Mouse (Mus musculus) gastrocnemius, postnatal 14 days (tissue): ENCODE data around the gene Pigv. TPM values are rescaled to one million over a fixed set of nuclear protein-coding genes. Genes with fewer than 3 reads are reported as not detected.
"Not testable (repeated sequence)": the region's sequence is repeated elsewhere in the genome, so short reads cannot be mapped to it uniquely, and the experiment has no call there.

ENCODE experiments used
- DNase-seq: peaks from one replicate; pipeline ENCODE4 v3.0.0; 2021; ENCODE audit warnings: mixed read lengths
- intact Hi-C: fragments of 180-260 bp; cut with DNase I; formaldehyde crosslinking; loops from one replicate; pipeline ENCODE4 v1.15.1; 2025; ENCODE audit warnings: low total_unique reads
- total RNA-seq, 2 experiments: library from RNA; stranded (reverse); gene quantifications; 2 replicates each; pipeline ENCODE4 v1.2.3; 2021

Pigv gene
- total RNA-seq, 2 experiments from 2014 or later: 9.4 to 9.9 TPM

DNA sequence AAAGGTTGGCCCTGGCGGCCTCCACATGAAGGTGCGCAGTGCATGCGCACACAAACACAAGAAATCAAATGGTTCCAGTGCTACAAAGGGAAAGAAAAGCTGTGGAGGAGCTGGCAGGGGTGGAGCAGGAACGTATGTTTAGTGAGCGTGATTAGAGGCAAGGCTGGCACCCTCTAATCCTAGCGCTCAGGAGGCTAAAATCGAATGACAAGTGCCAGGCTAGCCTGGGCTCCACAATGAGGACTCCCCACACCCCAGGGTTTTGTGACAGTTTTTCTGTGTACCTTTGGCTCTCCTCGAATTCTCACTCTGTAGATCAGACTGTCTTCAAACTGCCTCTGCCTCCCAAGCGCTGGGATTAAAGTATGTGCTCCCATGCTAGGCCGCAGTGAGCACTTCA, 19.7 kb downstream of the Pigv start:
- no peak for DNase-seq
- intact Hi-C loops: no loop called here

GRCm38 (mm10) chr4:133651986-133652385, 20.5 kb downstream of the Pigv start:
- intact Hi-C loops: no loop called here

DNA sequence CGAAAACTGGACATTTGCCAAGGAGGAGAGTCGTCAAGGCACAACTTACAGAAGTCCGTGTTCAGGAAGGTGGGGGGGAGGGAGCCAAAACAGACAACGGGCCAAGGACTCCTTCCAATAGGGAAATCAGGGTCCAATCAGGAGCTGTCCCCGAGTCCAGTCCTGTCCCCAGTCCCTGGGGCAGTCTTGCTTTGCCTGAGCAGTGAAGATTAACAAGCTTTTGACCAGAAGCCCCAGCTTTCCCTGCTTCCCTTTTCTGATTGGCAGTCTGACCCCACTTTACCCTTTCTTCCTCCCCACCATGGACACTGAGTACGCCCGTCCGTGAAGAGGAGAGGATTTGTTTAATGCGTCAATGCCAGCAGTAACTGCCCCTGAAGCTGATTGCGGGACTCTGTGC, 21.0 kb downstream of the Pigv start:
- intact Hi-C loops: no loop called here

More at GRCm38 (mm10) chr4:133651986-133652385, 20.5 kb downstream of the Pigv start:
- DNase-seq: no peak

GRCm38 (mm10) chr4:133649989-133650699, 22.3 kb downstream of the Pigv start, which contains the start of gene Zdhhc18:
Gene Zdhhc18 (minus strand): TSS chr4:133650154.
- peak; percentile 78 for DNase-seq
- intact Hi-C loops: loop anchor here (5.0 kb wide), 1 partner anchor 53 kb away; no protein-coding TSS in a partner anchor

More for the DNA sequence above, 21.0 kb downstream of the Pigv start:
- DNase-seq: no peak

DNA sequence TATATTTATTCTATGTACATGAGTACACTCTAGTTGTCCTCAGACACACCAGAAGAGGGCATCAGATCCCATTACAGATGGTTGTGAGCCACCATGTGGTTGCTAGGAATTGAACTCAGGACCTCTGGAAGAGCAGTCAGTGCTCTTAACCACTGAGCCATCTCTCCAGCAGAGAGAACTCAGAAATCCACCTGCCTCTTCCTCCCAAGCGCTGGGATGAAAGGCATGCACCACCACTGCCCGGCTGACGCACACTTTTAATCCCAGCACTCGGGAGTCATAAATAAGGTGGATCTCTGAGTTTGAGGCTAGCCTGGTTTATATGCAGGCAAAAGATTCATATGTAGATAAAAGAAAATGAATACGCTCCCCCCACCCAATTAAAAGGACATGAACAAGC, 23.0 kb downstream of the Pigv start:
- intact Hi-C loops: loop anchor here (5.0 kb wide), 1 partner anchor 52 kb away; no protein-coding TSS in a partner anchor
- DNase-seq: not testable (repeated sequence)

DNA sequence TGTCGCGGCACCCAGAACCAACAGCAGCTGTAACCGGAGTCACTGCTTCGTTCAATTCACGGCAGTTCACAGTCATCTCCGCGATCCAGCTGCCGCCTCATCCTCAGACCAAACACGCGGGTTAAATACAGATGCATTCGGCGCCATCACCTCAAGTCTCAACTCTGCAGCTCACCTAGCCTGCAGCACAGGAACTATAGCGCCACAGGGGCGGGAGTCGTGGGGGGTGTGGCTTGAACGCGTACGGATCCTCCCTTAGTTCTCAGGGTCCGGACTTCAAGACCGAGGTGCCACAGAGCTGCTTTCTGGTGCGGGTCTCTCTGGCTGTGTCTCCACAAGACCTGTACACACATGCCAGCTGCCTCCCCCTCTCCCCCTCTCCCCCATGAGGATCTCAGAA, 26.8 kb downstream of the Pigv start:
- no peak for DNase-seq
- intact Hi-C loops: loop anchor here (5.0 kb wide), 1 partner anchor 48 kb away; no protein-coding TSS in a partner anchor

GRCm38 (mm10) chr4:133645195-133645594, 27.3 kb downstream of the Pigv start:
- no peak for DNase-seq
- intact Hi-C loops: loop anchor here (5.0 kb wide), 1 partner anchor 48 kb away; no protein-coding TSS in a partner anchor

- DNase-seq: no peak
- intact Hi-C loops: no loop called here
Measured at GRCm38 (mm10) chr4:133634043-133634410, 38.4 kb downstream of the Pigv start.

DNA sequence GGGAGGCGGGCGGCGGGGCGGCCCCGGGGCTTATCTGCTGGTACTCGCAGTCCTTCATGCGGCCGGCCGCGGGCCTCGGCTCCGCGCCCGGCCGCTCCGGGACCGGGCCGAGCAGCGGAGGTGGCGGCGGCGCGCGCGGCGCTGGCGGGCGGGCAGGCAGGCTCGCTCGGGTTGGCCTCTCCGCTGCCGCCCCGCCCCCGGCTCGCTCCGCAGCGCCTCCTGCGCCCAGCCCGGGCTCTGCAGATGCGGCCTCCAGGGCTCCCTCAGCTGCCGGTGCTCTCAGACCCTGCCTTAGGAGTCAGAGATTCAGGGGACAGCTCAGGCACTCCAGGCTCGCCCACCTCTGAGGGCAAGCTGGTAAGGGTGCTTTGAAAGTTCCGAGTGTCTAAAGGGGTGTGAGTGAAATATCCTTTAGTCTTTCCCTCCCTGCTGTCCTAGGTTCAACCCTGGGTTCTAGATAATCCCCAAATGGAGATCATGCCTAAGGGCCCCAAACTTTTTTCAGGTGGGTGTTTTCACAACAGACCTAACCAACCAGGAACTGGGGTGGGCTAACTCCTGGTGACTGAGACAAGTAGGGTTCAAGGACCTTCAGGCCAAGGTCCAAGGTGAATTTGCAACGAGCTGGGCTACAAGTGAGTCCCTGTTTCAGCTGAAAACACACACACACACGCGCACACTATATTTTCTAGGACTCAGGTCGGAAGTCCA, 39.0 kb downstream of the Pigv start:
- intact Hi-C loops: no loop called here
- peak; percentile 88 for DNase-seq

DNA sequence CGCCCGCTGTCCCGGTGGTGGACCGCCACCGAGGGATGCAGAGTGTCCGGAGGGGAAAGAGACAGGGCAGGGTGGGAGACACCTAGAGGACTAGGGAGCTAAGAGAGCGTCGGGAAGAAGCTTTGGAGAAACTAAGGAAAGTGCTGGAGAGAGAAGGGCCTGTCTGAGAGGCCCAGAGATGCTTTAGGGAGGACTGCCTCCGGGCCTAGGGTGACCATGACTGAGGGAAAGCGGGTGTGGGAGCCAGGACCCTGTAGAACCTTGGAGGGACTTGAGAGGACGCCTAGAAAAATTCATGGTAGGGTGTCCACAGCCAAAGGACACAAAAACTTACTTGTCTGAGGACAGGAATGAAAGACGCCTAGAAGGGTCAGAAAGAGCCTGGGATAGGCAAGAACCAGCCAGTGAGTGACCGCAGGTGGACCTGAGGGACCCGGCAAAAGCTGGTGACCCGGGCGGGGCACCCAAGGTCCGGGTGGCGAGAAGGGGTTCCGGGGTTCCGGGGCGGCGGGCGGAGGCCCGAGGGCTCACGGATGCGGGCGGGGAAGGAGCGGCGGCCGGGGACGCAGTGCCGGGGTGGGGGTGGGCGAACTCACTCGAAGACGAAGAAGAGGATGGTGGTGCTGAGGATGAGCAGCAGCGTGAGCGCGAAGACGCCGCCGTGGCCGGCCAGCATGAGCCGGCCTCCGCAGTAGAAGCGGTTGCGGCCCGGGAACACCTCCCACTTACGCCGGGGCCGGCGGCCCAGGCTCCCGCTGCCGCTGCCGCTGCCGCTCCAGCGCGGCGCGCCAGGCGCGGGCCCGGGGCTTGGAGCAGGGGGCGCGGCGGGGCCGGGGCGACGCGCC, 39.7 kb downstream of the Pigv start:
- intact Hi-C loops: no loop called here
- no peak for DNase-seq

GRCm38 (mm10) chr4:133631769-133632411, 40.6 kb downstream of the Pigv start:
- DNase-seq: no peak

DNA sequence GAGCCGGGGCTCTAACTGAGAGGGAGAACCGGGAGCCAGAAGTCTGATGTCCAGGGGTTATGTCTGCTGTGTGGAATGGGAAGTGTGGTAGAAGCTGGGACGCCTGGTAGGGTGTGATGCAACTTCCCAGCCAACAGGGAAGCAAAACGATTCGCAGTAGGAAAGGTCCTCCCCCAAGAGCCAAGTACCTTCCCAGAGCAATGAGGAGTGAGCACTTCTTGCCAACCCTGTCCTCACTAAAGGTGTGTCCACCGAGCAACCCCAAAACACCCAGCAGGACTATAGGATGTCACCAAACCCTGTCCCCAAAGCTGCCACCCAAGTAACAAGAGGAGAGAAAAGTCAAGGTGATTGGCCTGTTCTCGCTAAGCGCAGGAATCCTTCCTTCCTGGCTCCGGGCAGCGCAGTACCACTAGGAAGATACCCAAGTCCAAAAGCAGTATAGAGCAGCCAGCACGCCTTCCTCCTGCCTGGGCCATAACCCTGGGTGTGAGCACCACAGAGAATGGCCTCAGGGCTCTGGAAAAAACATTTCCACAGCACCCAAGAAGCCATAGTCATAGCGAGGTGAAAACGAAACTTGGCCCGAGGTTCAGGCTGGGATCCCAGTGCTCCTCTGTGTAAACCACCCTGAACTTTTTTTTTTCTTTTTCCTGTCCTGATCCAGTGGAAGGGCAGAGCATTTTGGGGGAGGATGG, 41.2 kb downstream of the Pigv start:
- intact Hi-C loops: no loop called here
- DNase-seq: peak; percentile 20

More at GRCm38 (mm10) chr4:133631769-133632411, 40.6 kb downstream of the Pigv start:
- intact Hi-C loops: no loop called here

- no peak for DNase-seq
- intact Hi-C loops: no loop called here
Measured at GRCm38 (mm10) chr4:133630326-133630920, 42.0 kb downstream of the Pigv start.

DNA sequence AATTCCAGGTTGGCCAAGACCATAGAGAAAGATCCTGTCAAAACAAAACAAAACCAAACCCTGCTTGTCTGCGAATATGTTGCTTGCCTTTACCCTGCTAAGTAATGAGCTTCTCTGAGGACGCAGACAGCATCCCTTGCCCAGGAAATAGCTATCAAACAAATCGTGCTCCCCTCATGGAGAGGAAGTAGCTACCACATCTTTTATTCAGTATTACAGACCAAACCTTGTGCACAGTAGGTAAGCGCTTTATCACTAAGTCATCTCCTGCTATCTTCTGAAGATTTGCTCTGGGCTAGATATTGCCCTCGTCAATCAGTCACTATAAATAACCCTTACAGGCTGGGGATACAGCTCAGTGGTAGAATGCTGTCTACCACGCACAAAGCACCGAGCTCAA, 43.3 kb downstream of the Pigv start:
- no peak for DNase-seq

GRCm38 (mm10) chr4:133628517-133628916, 43.9 kb downstream of the Pigv start:
- DNase-seq: no peak
- intact Hi-C loops: no loop called here

More for the DNA sequence above, 43.3 kb downstream of the Pigv start:
- intact Hi-C loops: no loop called here

DNA sequence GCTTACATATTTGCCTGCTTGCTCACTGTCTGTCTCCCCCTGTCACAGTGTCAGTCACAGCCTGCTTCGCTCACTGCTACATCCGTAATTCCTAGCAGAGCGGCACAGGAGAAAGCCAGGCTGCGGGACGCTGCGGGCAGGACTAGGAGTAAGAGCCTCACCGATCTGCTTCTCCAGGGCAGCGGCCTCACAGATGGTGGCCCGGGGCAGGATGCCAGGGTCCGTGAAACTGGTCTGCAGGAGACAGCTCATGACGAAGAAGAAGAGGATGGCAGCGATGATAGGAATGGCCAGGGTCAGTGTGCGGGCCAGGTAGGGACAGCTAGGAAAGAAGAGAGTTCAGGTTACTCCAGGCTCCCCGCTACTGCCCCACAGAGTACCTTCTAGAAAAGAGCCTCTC, 45.4 kb downstream of the Pigv start:
- DNase-seq: no peak
- intact Hi-C loops: no loop called here

DNA sequence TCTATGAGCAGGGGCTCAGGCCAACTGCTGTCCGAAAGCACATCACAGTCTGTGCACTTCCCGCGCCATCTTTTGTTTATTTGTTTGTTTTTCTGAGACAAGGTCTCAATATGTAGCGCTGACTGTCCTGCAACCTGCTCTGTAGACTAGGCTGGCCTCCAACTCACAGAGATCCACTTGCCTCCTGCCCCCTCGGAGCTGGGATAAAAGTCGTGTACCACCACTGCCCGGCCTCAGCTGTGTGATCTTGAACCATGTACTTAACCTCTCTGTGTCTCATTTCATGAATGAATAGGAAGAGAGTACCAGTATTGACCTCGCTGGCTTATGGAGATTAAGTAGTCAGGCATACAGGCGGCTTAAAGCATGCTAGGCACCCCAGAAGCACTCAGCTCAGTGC, 45.8 kb downstream of the Pigv start:
- intact Hi-C loops: no loop called here
- DNase-seq: no peak

- intact Hi-C loops: no loop called here
- DNase-seq: no peak
Measured at GRCm38 (mm10) chr4:133626221-133626620, 46.2 kb downstream of the Pigv start.
